Mouse (Mus musculus): ENCODE results near the gene Abhd17c.

- TF ChIP-seq CTCF (IDR thresholded peaks at IDR 0.05; ENCODE audit: low read depth) = no peak
- TF ChIP-seq EP300 (IDR thresholded peaks at IDR 0.05; ENCODE audit: low read depth) = no peak
These were observed 2.1 kb upstream of the Abhd17c start for GRCm38 (mm10) chr7:84153821-84154220.

Data from liver, postnatal 0 days (tissue).